Mouse (Mus musculus) C2C12 (cell line): ENCODE results near the gene Cdkn2aip. TPM values are rescaled to one million over a fixed set of nuclear protein-coding genes. Genes with fewer than 3 reads are reported as not detected.

Experiments used
- H3K27me3 ChIP-seq: one replicate; pipeline ENCODE4 v1.6.1; 2011; ENCODE audit not compliant: control insufficient read depth, insufficient read depth, insufficient read length
- H3K36me3 ChIP-seq: one replicate; pipeline ENCODE4 v1.6.1; 2011; ENCODE audit not compliant: control insufficient read depth, insufficient read depth
- H3K4me3 ChIP-seq: one replicate; pipeline ENCODE4 v1.5.1; 2011; ENCODE audit warnings: mild to moderate bottlenecking, control low read depth; ENCODE audit not compliant: poor library complexity, insufficient read depth, severe bottlenecking
- H3K79me2 ChIP-seq: one replicate; pipeline ENCODE4 v1.6.1; 2011; ENCODE audit not compliant: control insufficient read depth, insufficient read depth
- H3K79me3 ChIP-seq: one replicate; pipeline ENCODE4 v1.6.1; 2011; ENCODE audit warnings: low read depth, control low read depth
- H3ac ChIP-seq: one replicate; pipeline ENCODE3; 2011; ENCODE audit warnings: low read depth; ENCODE audit not compliant: control insufficient read depth, insufficient read length
- CEBPB ChIP-seq: IDR thresholded peaks from one replicate; pipeline ENCODE4 v1.6.1; 2011; ENCODE audit warnings: low read depth, mild to moderate bottlenecking, control low read depth, moderate library complexity
- CTCF ChIP-seq: IDR thresholded peaks from one replicate; pipeline ENCODE4 v1.5.1; 2011; ENCODE audit not compliant: control insufficient read depth, insufficient read depth, insufficient read length
- FOSL1 ChIP-seq: IDR thresholded peaks from one replicate; pipeline ENCODE4 v1.8.0; 2011; ENCODE audit warnings: mild to moderate bottlenecking, low read length; ENCODE audit not compliant: poor library complexity, insufficient read depth, severe bottlenecking
- MAX ChIP-seq: IDR thresholded peaks from one replicate; pipeline ENCODE4 v1.6.1; 2011; ENCODE audit warnings: mild to moderate bottlenecking, control low read depth
- MYOD1 ChIP-seq: IDR thresholded peaks from one replicate; pipeline ENCODE4 v1.6.1; 2011; ENCODE audit warnings: low read depth; ENCODE audit not compliant: control insufficient read depth, insufficient read length
- MYOG ChIP-seq: IDR thresholded peaks from one replicate; pipeline ENCODE4 v1.6.1; 2011; ENCODE audit not compliant: control insufficient read depth, insufficient read length; ENCODE audit errors: extremely low read depth
- USF1 ChIP-seq: IDR thresholded peaks from one replicate; pipeline ENCODE4 v1.6.1; 2011; ENCODE audit warnings: low read depth, mild to moderate bottlenecking, control low read depth, moderate library complexity
- polyA plus RNA-seq: library from polyadenylated mRNA; unstranded; fragments of >200 nt; fragmentation: generic; extraction: Trizol; gene quantifications from one replicate; pipeline ENCODE4 v1.2.1, GENCODE M21; 2012; ENCODE audit warnings: missing spikeins

Gene Cdkn2aip
- polyA plus RNA-seq, 1 experiment = 3.8 TPM

DNA sequence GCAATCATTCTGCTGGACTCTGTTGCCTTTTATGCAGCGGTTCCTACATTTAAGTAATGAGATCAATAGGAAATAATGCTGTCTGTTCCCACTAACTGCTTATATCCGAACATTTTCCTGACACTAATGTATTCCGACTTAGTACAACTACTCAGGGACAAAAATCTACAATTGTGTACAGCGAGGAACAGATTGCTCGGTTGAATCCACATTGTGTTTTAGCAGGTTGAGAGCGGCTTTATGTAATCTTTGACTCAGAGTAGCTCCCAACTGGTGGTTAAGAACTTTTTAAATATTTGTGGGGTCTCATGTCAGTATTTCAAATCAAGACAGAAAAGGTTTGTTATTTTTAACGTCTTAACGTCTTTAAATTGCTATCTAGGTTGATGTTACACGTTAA, 29.7 kb downstream of the Cdkn2aip start:
- no peaks in the 10 kb centered on the region for H3K27me3 ChIP-seq
- H3K79me2 ChIP-seq = no peaks in the 10 kb centered on the region
- H3ac ChIP-seq = no peak overlapping the region
- peaks cover 4% of the 10 kb centered on the region for H3K36me3 ChIP-seq
- H3K4me3 ChIP-seq = no peak overlapping the region
- TF ChIP-seq MAX (no peak), MYOG (no peak), CTCF (no peak), USF1 (no peak), CEBPB (no peak), FOSL1 (no peak), MYOD1 (no peak)
- no peaks in the 10 kb centered on the region for H3K79me3 ChIP-seq

DNA sequence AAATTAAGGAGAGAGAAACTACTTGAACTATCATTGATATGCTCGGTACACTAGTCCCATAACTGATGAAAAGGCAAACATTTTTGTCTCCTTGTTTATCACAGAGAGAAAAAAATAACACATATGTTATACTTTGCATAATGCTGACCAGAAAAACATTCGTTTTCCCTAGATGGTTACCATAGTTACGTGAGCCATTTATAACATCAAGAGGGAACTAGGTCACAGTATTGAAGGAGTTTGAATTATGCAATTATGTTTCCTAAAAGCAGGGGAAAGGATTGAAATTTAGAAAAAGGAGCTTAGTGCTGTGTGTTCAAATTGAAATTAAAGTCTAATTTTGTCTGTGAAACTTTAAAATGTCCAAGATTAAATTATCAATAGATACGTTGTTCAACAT, 33.4 kb downstream of the Cdkn2aip start:
- Histone ChIP-seq H3K79me3 (peaks cover 5% of the 10 kb centered on the region), H3K36me3 (peaks cover 4% of the 10 kb centered on the region), H3K27me3 (no peaks in the 10 kb centered on the region), H3K79me2 (peaks cover 15% of the 10 kb centered on the region), H3ac (no peak overlapping the region), H3K4me3 (no peak overlapping the region)
- no peak for TF ChIP-seq MYOG
- TF ChIP-seq USF1 = no peak
- no peak for TF ChIP-seq MYOD1
- TF ChIP-seq MAX = no peak
- TF ChIP-seq CEBPB = no peak
- no peak for TF ChIP-seq FOSL1

DNA sequence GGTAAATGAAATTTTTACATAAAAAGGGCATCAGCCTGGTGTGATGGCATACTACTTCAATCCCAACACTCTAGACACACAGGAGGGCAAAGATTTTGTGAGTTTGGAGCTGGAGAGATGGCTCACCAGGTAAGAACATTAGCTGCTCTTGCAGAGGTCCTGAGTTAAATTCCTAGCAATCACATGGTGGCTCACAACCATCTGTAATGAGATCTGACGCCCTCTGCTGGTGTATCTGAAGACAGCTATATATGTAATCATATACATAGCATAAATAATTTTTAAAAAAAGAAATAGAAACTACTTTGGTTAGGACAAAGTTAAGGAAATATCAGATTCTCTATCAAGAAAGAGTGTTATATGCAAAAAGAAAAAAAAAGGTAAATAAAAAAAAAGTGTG, 34.1 kb downstream of the Cdkn2aip start:
- no peak overlapping the region for H3K4me3 ChIP-seq
- TF ChIP-seq CEBPB (no peak), CTCF (no peak), MYOG (no peak), USF1 (no peak), FOSL1 (no peak), MYOD1 (no peak), MAX (no peak)
- H3ac ChIP-seq = no peak overlapping the region
- peaks cover 4% of the 10 kb centered on the region for H3K36me3 ChIP-seq
- H3K27me3 ChIP-seq = no peaks in the 10 kb centered on the region
- peaks cover 5% of the 10 kb centered on the region for H3K79me3 ChIP-seq
- H3K79me2 ChIP-seq = peaks cover 15% of the 10 kb centered on the region

DNA sequence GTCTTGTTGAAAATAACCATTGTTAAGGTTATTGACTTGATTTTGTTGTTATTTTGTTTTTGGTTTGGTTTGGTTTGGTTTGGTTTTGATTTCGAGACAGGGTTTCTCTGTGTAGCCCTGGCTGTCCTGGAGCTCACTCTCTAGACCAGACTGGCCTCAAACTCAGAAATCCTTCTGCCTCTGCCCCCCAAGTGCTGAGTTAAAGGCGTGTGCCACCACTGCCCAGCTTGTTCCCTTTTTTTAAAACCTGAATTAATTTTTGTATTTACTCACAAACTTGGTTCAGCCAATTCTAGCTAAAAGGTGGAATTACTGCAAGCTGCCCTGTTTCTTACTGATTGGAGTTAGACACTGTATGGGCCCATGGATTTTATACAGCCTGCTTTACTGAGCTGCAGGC, 37.1 kb downstream of the Cdkn2aip start:
- TF ChIP-seq FOSL1 (no peak), MYOG (no peak), USF1 (no peak), MYOD1 (no peak), CTCF (no peak), MAX (no peak), CEBPB (no peak)
- peaks cover 22% of the 10 kb centered on the region for H3K79me3 ChIP-seq
- peaks cover 44% of the 10 kb centered on the region for H3K79me2 ChIP-seq
- H3ac ChIP-seq = no peak overlapping the region
- peaks cover 4% of the 10 kb centered on the region for H3K36me3 ChIP-seq
- no peaks in the 10 kb centered on the region for H3K27me3 ChIP-seq
- H3K4me3 ChIP-seq = peak overlapping the region; percentile 84

DNA sequence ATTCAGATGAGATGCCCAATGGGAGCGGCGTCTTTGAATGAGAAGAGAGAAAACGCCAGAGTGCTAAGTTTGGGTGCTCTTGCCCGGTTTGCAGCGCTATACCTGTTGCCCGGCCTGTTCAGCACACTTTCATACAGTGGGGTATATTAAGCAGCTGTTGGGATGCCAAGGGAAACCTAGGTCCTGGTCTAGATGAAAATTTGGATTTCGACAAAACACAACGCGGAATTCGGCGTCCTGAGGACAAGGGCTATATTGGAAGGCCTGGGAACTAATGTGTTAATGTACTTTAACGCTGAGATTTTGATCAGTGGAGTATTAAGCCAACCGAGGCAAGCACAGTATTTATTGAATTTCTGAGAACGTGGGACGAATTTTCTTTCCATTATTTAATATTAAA, 37.5 kb downstream of the Cdkn2aip start:
- no peaks in the 10 kb centered on the region for H3K27me3 ChIP-seq
- H3K79me3 ChIP-seq = peaks cover 25% of the 10 kb centered on the region
- H3K79me2 ChIP-seq = peaks cover 48% of the 10 kb centered on the region
- H3ac ChIP-seq = peak overlapping the region; percentile 68
- TF ChIP-seq MYOD1 = no peak
- TF ChIP-seq USF1 = no peak
- TF ChIP-seq FOSL1 = no peak
- no peak for TF ChIP-seq MYOG
- no peak for TF ChIP-seq CTCF
- TF ChIP-seq MAX = no peak
- no peak for TF ChIP-seq CEBPB
- peak overlapping the region; percentile 84 for H3K4me3 ChIP-seq
- H3K36me3 ChIP-seq = peaks cover 4% of the 10 kb centered on the region

DNA sequence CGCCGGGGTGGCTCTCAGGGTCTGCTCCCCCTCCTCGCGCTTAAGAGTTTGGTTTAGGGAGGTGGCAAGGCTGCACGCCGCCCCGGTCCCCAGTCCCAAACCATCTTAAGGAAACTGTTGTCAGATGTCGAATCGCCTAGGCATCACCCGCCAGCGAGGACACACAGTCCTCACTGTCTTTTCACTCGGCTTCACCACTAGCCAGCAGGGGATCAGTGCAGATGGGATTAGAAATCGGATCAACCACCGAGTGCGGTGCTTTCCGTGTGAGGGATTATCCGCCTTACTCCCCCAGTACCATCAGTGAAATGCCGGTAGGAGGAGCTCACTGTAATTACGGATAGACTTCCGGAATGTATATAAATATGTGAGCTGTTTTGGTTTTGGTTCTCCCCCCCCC, 37.9 kb downstream of the Cdkn2aip start:
- Histone ChIP-seq H3K79me2 (peaks cover 52% of the 10 kb centered on the region), H3ac (peak overlapping the region; percentile 91), H3K27me3 (no peaks in the 10 kb centered on the region), H3K4me3 (peak overlapping the region; percentile 84), H3K79me3 (peaks cover 28% of the 10 kb centered on the region), H3K36me3 (peaks cover 4% of the 10 kb centered on the region)
- TF ChIP-seq CTCF = no peak
- peak; percentile 5 for TF ChIP-seq MAX
